Mouse (Mus musculus): ENCODE results near the gene Atad5.

DNA sequence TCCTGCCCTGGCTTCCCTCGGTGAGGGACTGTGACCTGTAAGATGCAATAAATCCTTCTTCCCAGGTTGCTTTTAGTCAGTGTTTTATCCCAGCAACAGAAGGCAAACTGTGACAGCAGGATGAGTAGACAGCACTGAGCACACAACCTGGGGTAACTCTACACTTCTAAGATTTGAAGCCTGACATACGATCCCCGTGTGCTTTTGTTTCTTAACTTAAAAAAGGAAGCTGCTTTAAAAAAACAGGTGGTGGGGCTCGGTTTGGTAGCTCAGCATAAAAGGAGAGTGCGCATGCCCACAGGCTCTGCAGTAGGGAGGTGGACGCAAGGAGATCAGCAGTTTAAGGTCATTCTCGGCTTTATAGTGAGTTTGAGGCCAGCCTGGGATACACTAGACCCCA lies 36.7 kb upstream of the Atad5 start:
- TF ChIP-seq CTCF (IDR thresholded peaks at IDR 0.05; ENCODE audit: insufficient read depth, low read depth, low read length) (no peak), POLR2A (IDR thresholded peaks at IDR 0.05; ENCODE audit: insufficient read depth, low read depth, low read length) (no peak)

All from olfactory bulb, adult 2 months (tissue).